Mouse (Mus musculus) cerebellum, postnatal 10 days (tissue): ENCODE data around the gene Stk38.
"Not testable (repeated sequence)": the region's sequence is repeated elsewhere in the genome, so short reads cannot be mapped to it uniquely, and the experiment has no call there.

Experiments used
- DNase-seq, 2 experiments: peaks; one replicate each; pipeline ENCODE4 v3.0.0; 2021; ENCODE audit warnings: mixed read lengths in 2 of 2

The Stk38 gene

DNA sequence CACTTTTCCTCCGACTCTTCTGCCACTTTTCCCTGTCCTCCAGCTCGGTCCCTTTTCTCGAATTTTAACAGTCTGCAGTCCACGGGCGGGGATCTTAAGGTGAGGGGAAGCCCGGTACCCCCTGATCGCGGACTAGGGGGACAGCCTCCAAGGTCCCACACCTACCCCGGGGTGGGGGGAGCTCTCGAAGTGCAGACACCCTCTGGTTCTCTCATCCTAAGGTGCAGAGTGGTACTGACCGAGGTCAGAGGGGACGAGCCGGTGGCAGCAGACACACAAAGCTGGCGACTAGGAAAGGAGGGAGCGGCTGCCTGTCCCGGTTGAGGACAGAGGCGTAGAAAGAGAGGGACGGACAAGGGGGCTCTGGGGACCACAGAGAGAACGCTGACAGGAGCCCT is 553 bp downstream of the Stk38 start:
- no peak for DNase-seq

DNA sequence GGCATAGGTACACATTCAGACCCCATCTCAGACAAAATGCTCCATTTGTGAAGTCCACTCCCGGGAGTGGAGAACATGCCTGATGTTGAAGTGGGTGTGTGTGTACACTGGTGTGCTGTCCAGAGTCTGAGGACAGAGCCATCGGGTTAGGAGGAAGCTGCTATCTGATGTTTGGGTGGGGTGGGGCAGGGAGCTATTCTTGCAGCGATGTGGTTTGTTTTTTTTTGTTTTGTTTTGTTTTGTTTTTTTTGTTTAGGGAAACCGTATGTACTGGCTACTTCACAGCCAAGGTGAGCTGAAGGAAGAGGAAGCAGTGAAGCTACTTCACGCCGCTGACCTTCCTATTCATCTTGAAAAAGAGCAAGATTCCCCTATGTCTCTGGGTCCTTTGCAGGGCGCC is 983 bp downstream of the Stk38 start:
- no peak for DNase-seq

DNA sequence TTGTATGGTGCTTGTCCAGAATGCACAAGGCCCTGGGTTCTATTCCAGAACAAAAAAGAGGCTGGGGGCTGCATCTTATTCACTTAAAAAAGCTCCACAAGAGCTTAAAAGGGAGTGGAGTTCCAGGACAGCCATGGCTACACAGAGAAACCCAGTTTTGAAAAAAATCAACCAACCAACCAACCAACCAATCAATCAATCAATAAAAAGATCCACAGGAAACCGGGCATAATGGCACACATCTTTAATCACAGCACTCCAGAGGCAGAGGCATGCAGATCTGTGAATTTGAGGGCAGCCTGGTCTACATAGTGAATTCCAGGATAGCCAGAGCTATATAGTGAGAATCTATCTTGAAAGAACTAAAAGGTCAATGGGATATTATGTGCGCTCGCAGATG is 2.8 kb downstream of the Stk38 start:
- DNase-seq, result no peak

DNA sequence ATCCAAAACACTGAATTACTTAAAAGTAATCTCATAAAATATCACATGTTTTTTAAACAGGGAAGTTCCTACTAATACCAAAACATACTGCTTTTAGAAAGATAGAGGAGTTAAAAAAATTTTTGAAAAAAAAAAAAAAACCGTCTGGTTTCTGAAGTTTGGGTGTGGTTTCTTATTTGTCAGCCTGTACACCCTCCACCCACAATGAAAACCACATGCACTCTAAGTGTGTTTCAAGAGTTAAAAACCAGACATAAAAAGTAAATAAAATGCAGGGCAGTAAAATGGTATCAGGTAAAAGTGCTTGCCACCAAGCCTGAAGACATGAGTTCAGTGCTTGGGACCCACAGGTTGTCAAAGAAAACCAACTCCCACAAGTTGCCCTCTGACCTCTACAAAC is 4.1 kb downstream of the Stk38 start:
- no peak for DNase-seq

DNA sequence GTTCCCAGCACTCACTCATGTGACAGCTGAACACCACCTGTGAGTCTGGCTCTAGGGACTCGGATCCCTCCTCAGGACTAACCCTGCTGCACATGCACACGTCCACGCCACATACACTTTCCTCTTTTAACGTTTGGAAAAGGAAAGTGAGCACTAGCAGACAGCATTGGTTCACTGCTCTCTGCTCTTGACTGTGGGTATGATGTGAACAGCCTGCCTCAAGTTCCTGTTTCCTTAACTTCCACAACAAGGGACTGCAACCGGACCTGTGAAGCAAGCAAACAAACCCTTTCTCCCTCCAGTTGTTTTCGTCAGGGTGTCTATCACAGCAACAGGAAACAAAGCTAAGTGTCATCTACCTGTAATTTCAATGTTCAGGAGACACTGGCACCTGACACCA is 7.3 kb downstream of the Stk38 start:
- no peak for DNase-seq

DNA sequence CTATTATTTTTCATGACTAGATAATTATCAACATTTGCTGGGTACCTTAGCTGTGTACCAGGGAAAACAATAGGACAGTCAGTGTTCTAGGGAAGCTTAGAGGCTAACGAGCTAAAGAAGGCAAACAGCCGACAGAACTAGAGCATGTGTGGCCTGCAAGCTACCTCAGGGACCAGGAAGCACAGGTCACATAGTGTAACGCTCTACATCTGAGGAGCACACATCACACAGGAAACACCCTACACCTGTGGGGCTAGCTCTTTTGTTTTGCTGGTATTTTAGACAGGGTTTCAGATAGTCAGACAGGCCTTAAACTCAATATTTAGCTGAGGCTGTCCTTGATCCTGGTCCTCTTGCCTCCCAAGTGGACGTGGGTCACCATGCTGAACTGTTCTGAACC is 13.2 kb downstream of the Stk38 start:
- DNase-seq, result no peak

DNA sequence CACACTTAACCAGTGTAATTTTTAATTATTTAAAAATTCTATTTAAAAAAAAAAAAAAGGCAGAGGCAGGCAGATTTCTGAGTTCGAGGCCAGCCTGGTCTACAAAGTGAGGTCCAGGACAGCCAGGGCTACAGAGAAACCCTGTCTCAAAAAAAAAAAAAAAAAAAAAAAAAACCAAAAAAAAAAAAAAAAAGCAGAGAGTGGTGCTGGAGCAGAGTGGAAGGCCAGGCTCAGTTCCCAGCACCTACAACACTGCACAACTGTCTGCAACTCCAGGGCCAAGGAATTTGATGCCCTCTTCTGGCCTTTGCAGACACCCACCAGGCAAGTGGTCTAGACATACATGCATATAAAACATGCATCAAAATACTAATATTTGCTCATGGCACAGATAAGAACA is 14.8 kb downstream of the Stk38 start:
- DNase-seq, result not testable (repeated sequence)

DNA sequence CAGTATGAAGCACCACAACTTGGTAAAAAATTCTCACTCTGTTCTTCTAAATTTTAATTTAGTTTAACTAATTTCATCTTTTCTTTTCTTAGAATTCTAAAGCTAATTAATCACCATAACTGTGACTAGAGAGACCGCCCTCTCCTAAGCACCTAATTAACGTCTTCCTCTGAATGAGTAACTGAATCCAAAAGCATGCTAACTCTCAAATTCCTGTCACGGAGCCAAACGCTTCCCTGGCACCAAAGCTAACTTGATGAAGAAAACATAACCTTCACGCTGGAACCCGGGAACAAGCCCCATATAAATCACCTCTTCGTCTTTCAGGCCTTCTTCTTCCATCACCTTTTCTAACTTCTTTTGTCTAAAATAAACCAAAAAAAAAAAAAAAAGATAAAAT is 15.7 kb downstream of the Stk38 start:
- peak; percentile 57 to 62 for DNase-seq

DNA sequence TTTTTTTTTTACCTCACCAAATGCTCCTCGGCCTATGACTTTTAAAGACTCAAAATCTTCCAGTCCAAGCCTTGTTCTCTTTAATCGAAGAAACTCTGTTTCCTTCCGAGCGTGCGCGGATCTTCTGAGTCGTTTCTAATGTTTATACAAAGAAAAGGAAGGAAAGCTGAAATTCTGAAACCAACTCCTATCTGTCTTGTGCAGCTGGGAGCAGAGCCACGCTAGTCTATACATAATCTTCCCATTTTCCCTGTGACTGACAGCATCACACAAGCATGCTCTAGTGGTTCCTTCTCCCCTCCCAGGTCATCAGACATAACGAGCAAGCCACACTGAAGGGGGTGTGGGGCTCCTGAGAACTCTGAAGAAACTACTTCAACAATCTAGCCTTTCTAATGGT is 16.5 kb downstream of the Stk38 start:
- no peak for DNase-seq

DNA sequence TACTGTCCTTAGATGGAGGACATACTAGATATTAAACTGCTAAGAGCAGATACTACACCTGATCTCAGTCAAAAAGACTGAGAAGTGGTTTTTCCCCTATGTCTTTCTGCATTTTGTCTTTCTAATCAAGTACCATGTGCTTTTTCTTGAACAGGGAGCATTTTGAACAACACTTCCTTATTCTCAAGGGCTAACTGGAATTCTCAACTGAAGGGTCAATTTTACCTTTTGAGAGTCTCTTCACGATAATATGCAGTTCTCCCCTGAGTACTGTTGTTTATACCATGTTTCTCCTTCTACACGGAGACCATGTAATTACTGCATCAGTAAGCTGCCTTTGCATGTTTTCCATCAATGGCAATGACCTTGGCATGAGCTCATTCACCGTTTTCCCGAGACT is 17.7 kb downstream of the Stk38 start:
- DNase-seq, result no peak

DNA sequence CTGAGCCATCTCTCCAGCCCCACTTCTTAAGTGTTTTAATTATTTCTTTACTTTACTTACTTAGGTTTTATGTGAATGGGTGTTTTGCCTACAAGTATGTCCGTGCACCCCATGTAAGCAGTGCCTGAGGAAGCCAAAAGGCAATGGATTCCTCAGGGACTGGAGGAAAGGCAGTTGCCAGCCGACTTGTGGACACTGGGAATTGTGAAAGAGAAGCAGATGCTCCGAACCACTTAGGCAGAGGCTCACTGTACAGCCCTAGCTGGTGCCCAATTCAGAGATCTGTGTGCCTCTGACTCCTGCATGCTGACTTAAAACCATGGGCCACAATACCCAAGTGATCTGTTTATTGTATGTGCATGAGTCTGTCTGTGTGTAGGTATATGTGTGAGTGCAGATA is 18.8 kb downstream of the Stk38 start:
- no peak for DNase-seq

DNA sequence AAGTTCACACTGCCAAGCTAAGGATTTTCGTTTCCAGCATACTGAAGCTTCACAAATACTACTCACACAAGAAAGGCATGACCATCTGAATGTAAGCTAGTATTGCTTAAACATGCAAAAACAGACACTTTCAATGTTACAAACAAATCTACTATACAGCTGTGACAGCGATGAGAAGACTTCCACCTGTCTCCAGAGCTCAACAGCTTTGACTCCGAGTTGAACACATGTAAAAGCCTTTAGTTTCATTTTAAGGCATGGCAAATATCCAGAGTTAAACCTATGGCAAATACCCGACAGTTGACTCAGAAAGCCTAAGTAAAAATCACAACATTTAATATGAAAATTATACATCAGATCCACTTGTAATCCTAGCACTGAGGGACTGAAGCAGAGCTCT is 19.5 kb downstream of the Stk38 start:
- DNase-seq, result no peak

DNA sequence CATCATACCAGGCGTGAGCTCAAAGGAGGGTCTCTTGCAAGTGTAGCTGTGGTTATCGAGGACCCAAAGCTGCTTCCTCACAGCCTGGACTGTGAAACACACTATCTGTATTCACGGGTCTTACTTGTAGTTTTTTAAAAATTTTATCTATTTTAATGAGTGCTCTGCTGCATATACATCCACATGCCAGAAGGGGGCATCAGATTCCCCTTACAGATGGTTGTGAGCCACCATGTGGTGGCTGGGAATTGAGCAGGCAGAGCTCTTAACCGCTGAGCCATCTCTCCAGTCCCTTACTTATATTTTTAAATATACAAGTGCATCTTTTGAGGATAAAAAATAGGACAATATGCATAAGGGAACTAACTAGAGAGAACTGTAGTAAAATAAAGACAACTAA is 20.1 kb downstream of the Stk38 start:
- DNase-seq, result peak; percentile 56 to 60

DNA sequence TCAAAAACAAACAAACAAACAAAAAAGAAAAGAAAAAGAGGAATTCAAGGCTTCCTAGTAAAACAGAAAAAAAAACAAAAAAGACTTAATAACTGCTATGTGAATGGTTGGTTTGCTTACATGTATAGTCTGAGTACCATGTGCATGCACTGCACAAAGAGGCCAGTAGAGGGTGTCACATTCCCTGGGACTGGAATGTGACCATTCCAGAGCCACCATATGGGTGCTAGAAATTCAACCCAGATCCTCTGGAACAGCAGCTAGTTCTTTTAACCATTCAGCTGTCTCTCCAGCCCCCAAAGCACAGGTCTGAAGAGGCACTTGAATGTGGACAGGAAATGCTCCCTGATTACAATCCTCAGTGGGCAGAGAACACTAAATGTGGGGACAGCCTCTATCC is 21.0 kb downstream of the Stk38 start:
- peak; percentile 35 to 55 for DNase-seq

DNA sequence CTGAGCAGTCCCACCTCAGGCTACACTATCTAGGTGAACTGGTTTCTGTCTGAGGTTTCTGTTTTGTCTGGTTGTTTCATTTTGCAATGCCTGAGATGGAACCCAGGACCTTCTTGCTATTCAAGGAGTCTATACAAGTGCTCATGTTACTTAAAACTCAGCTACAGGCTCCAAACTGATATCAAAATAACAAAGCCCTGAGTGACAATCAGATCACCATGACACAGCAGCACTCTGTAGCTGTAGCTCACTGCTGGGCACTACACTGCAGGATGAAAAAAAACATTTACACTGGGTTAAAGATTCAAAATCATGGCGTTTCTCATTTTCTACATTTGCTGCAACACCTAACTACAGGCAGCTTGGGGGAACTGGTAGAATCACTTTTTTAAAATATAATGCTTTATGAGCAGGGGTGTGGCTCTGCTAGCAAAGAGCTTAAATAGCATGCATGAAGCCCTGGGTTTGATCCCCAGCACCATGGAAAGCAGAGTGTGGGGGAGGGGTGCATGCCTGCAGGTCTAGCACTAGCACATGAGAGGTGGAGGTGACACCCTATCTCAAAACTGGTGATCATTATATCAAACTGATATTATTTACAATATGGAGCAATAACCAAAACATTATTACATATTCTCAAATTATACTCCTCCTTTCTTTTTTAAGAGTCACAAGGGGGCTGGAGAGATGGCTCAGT is 22.9 kb downstream of the Stk38 start:
- no peak for DNase-seq

DNA sequence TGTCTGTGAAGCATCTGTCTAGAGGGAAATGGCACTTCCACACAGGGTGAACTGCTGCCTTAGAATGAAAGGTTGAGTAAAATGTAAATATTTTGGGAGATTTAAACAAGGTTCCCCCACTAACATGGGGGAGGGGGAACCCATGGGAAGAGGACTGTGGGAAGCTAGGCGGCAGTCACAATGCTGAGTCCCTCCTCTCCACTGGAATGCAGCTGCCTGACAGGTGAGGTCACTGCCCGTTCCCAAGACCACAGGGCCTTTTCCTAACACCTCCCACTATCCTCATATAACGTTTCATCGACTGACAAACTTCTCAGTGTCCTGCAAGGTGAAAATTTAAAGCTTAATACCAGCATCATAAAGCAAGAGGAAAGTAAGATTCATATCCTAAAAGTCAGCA is 25.2 kb downstream of the Stk38 start:
- no peak for DNase-seq

DNA sequence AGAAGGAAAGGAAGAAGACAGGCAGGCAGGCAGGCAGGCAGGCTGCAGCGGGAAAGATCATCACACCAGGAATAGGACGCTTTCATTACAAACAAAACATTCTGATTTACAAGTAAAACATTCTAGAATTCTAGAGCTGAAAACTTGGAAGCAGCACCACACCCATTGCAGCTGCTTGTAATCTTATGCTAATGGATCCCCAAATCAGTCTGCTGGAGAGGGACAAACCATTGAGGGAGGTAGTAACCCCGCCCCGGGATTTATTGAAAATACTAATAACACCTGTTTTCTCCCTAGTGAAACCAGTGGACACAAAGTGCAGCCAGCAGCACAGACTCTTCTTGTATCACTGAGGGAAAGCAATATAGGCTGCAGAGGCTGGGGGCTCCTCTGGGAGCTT is 26.7 kb downstream of the Stk38 start:
- no peak for DNase-seq

DNA sequence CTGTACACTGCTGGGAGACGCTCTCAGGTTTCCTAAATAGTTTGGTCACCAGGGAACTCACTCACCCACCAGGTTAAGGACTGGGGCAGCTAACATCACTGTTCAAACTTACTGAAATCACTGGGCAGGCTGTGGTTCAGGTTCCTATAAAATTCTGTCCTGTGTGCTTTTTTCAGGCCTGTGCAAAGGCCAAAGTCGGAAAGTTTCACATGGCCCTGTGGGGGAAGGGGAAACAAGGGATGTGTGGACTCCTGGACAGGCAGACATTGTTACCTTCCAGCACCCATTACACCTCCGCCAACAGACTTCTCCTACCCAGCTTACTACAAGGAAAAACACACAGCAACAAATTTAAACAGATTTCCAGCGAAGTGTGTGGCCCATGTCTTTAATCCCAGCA is 28.7 kb downstream of the Stk38 start:
- no peak for DNase-seq

DNA sequence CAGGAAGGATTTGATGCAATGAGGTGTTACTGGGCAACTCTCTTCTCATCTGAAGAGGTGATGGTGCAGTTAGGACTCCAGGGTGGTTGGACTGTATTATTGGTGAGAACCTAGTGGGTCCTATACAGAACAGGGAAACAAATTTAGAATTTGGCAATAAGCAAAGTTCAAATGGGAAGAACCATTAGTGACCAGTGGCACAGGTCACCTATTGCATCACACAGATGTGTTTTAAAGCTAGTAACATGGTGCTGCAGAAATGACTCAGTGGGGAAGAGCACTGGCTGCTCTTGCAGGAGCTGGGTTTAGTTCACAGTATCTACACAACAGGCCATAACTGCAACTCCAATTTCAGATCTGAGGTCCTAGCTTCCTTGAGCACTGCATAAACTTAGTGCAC is 37.7 kb downstream of the Stk38 start:
- DNase-seq, result no peak

DNA sequence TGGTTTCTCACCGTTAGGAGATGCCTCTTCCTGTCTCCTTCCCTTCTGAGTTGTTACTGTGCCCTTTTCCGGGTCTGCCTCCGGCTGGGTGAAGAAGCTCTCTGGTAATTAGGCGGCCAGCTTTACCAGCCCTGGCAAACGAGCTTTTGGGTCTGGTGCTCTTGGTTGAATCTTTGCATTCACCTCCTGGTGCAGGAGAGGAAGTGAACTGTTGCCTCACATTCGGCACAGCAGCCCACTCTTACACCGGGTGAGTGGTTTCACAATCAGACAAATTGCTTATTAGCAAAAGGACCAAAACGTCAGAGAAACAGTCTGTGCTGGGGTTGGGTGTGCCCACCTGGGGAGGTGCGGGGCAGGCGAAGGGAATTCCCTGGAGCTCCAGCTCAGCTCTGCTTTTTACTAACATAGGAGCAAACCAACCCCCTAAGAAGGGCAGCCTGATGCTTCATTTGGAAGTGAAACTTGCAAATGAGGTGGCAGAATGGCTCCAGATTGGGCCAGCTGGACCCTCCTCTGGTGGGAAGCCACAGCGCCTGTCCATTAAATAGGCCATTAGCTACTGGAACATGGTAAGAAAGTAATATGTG is 40.7 kb downstream of the Stk38 start:
- DNase-seq, result no peak

DNA sequence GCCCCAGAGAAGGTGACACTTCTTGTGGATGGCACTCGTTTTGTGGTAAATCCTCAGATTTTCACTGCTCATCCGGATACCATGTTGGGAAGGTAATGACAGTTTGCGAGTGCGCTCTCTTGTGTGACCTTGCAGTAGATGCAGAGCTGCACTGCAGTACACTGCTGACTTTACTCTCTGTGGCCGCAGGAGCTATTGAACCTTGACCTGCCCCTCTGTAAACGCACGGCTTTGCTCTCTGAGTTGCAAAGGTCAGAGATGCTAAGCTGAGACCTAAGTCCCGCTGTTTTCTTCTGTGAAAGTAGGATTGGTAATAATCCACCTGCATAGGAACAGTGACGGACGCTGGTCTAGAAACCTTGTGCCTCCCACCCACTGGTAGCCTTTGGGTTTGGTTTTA is 46.2 kb downstream of the Stk38 start:
- no peak for DNase-seq

DNA sequence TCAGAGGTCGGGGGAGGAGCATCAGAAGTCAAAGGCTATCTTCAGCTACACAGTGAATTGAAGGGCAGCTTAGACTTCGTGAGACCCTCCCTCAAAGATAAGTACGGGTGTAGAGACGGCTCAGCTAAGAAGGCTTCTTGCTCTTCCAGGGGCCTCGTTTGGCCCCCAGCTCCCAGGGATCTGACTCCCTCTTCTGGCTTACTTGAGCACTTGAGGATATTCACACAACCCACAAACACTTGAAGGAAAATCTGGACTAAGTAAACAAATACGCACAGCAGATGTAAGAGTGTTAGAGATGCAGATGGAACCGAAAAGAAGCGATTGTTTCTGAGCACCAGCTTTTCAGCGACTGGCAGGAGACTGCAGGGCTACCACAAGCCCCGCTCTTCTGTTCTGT is 47.2 kb downstream of the Stk38 start:
- DNase-seq, result no peak

DNA sequence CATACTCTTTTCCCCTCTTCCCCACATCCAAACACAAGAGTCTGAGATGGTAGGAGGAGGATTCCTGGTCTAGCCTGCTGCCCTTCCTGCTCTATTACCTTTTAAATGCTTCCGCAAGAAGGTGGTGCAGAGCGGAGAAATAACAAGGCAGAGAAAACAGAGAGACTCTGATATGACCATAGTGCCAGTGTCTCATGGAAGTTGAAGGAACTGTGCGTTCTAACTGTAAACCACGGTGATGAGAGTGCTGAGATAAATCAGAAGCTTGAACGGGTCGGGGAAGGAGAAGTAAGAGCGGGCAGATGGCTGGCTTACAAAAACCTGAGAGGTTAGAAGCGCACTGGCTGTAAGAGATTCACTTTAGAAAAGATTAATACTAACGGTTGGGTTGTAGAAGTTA is 53.4 kb downstream of the Stk38 start:
- no peak for DNase-seq

DNA sequence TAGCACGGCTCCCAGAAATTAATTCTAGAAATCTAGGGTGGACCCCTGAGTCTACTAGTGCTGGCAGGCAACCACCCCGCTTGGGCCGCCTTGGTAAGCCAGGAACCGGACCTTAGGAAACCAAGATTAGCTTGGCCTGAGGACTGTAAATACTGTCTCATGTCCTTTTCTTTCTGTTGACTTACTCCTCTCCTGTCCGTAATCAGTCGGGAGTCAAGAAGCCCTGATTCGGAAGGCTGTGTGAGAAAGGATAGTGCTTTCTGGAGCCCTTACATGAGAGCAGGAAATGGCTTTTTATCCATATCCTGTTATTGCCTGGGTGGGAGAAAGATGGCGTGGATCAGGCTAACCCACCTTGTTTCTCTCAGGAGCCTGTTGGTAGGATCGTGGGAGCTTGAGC is 54.5 kb downstream of the Stk38 start:
- peak; percentile 36 to 37 for DNase-seq
